Mouse (Mus musculus): ENCODE measurements at regions not wholly inside any gene's neighbourhood (a gene's known extent, or its start where the extent isn't known, plus 50 kb on each side); places are given as distances from the start of the nearest gene placed in this dataset.

GRCm38 (mm10) chr4:10285562-10285961 is 588.7 kb upstream of the 2610301B20Rik start:
- H3K4me3 ChIP-seq (replicated peaks): no peak overlapping the region
- no peak for ATAC-seq (ENCODE audit: low FRiP score)

GRCm38 (mm10) chr4:10290326-10290725 is 584.0 kb upstream of the 2610301B20Rik start:
- 75% methylated on average over 3 of the region's 3 CpGs for WGBS

More at GRCm38 (mm10) chr4:10285562-10285961, 588.7 kb upstream of the 2610301B20Rik start:
- Histone ChIP-seq H3K27ac (no peak overlapping the region), H3K36me3 (replicated peaks) (no peaks in the 10 kb centered on the region), H3K4me1 (no peaks in the 10 kb centered on the region), H3K9me3 (no peaks in the 10 kb centered on the region), H3K27me3 (no peaks in the 10 kb centered on the region), H3K9ac (no peak overlapping the region), H3K4me2 (no peak overlapping the region)
- 69% methylated on average over 2 of the region's 2 CpGs for whole genome bisulfite sequencing

GRCm38 (mm10) chr4:10295012-10295530 is 579.2 kb upstream of the 2610301B20Rik start:
- Histone ChIP-seq H3K4me1 (no peaks in the 10 kb centered on the region), H3K9me3 (no peaks in the 10 kb centered on the region), H3K4me3 (replicated peaks) (no peak overlapping the region), H3K9ac (no peak overlapping the region), H3K27me3 (no peaks in the 10 kb centered on the region), H3K4me2 (no peak overlapping the region), H3K27ac (no peak overlapping the region), H3K36me3 (replicated peaks) (no peaks in the 10 kb centered on the region)
- WGBS: 83% methylated on average over 4 of the region's 4 CpGs
- ATAC-seq (ENCODE audit: low FRiP score): no peak

More at GRCm38 (mm10) chr4:10290326-10290725, 584.0 kb upstream of the 2610301B20Rik start:
- no peaks in the 10 kb centered on the region for H3K36me3 ChIP-seq (replicated peaks)
- no peaks in the 10 kb centered on the region for H3K27me3 ChIP-seq
- no peak overlapping the region for H3K4me2 ChIP-seq
- no peak overlapping the region for H3K27ac ChIP-seq
- no peak overlapping the region for H3K9ac ChIP-seq
- H3K4me3 ChIP-seq (replicated peaks): no peak overlapping the region
- no peaks in the 10 kb centered on the region for H3K9me3 ChIP-seq
- ATAC-seq (ENCODE audit: low FRiP score): no peak
- H3K4me1 ChIP-seq: no peaks in the 10 kb centered on the region

GRCm38 (mm10) chr4:10296220-10296619 is 578.1 kb upstream of the 2610301B20Rik start:
- Histone ChIP-seq H3K27me3 (no peaks in the 10 kb centered on the region), H3K4me2 (no peak overlapping the region)

GRCm38 (mm10) chr4:10311886-10312285 is 562.4 kb upstream of the 2610301B20Rik start:
- 74% methylated on average over 5 of the region's 5 CpGs for WGBS
- no peaks in the 10 kb centered on the region for H3K36me3 ChIP-seq (replicated peaks)
- H3K4me3 ChIP-seq (replicated peaks): no peak overlapping the region
- no peak for ATAC-seq (ENCODE audit: low FRiP score)
- no peak overlapping the region for H3K4me2 ChIP-seq
- no peak overlapping the region for H3K27ac ChIP-seq
- no peaks in the 10 kb centered on the region for H3K27me3 ChIP-seq
- no peaks in the 10 kb centered on the region for H3K9me3 ChIP-seq
- H3K4me1 ChIP-seq: no peaks in the 10 kb centered on the region
- H3K9ac ChIP-seq: no peak overlapping the region

More at GRCm38 (mm10) chr4:10296220-10296619, 578.1 kb upstream of the 2610301B20Rik start:
- no peak for ATAC-seq (ENCODE audit: low FRiP score)
- Histone ChIP-seq H3K9me3 (no peaks in the 10 kb centered on the region), H3K9ac (no peak overlapping the region), H3K27ac (no peak overlapping the region), H3K4me1 (no peaks in the 10 kb centered on the region), H3K36me3 (replicated peaks) (no peaks in the 10 kb centered on the region), H3K4me3 (replicated peaks) (no peak overlapping the region)
- 93% methylated on average over 1 of the region's 1 CpGs for WGBS

- Histone ChIP-seq H3K4me1 (no peaks in the 10 kb centered on the region), H3K27ac (no peak overlapping the region), H3K9ac (no peak overlapping the region), H3K9me3 (no peaks in the 10 kb centered on the region), H3K36me3 (replicated peaks) (no peaks in the 10 kb centered on the region), H3K4me2 (no peak overlapping the region), H3K4me3 (replicated peaks) (no peak overlapping the region), H3K27me3 (no peaks in the 10 kb centered on the region)
- WGBS: 74% methylated on average over 4 of the region's 4 CpGs
- ATAC-seq (ENCODE audit: low FRiP score): no peak
These were observed 559.2 kb upstream of the 2610301B20Rik start for GRCm38 (mm10) chr4:10315144-10315543.

- H3K27ac ChIP-seq: no peak overlapping the region
- no peaks in the 10 kb centered on the region for H3K9me3 ChIP-seq
- WGBS: 71% methylated on average over 3 of the region's 3 CpGs
- no peak overlapping the region for H3K4me3 ChIP-seq (replicated peaks)
- H3K36me3 ChIP-seq (replicated peaks): no peaks in the 10 kb centered on the region
- H3K27me3 ChIP-seq: no peaks in the 10 kb centered on the region
- H3K4me2 ChIP-seq: no peak overlapping the region
- no peaks in the 10 kb centered on the region for H3K4me1 ChIP-seq
- ATAC-seq (ENCODE audit: low FRiP score): no peak
- H3K9ac ChIP-seq: no peak overlapping the region
These were observed 558.4 kb upstream of the 2610301B20Rik start for GRCm38 (mm10) chr4:10315875-10316274.

GRCm38 (mm10) chr4:10344147-10344546 is 530.2 kb upstream of the 2610301B20Rik start:
- Histone ChIP-seq H3K4me2 (no peak overlapping the region), H3K9me3 (no peaks in the 10 kb centered on the region), H3K36me3 (replicated peaks) (no peaks in the 10 kb centered on the region), H3K4me3 (replicated peaks) (no peak overlapping the region), H3K4me1 (no peaks in the 10 kb centered on the region), H3K27ac (no peak overlapping the region), H3K27me3 (no peaks in the 10 kb centered on the region), H3K9ac (no peak overlapping the region)
- 68% methylated on average over 2 of the region's 2 CpGs for WGBS
- no peak for ATAC-seq (ENCODE audit: low FRiP score)

- H3K4me2 ChIP-seq: no peak overlapping the region
- no peaks in the 10 kb centered on the region for H3K4me1 ChIP-seq
- H3K9ac ChIP-seq: no peak overlapping the region
- no peak overlapping the region for H3K4me3 ChIP-seq (replicated peaks)
- H3K36me3 ChIP-seq (replicated peaks): no peaks in the 10 kb centered on the region
- H3K27ac ChIP-seq: no peak overlapping the region
- no peaks in the 10 kb centered on the region for H3K9me3 ChIP-seq
- WGBS: 85% methylated on average over 4 of the region's 4 CpGs
- H3K27me3 ChIP-seq: no peaks in the 10 kb centered on the region
- ATAC-seq (ENCODE audit: low FRiP score): no peak
These were observed 522.2 kb upstream of the 2610301B20Rik start for GRCm38 (mm10) chr4:10351876-10352627.

- ATAC-seq (ENCODE audit: low FRiP score): no peak
- H3K4me2 ChIP-seq: no peak overlapping the region
- no peaks in the 10 kb centered on the region for H3K9me3 ChIP-seq
- no peak overlapping the region for H3K27ac ChIP-seq
- no peak overlapping the region for H3K9ac ChIP-seq
- no peaks in the 10 kb centered on the region for H3K4me1 ChIP-seq
- H3K27me3 ChIP-seq: no peaks in the 10 kb centered on the region
- WGBS: 71% methylated on average over 3 of the region's 3 CpGs
- H3K4me3 ChIP-seq (replicated peaks): no peak overlapping the region
- no peaks in the 10 kb centered on the region for H3K36me3 ChIP-seq (replicated peaks)
These were observed 516.7 kb upstream of the 2610301B20Rik start for GRCm38 (mm10) chr4:10357572-10357971.

- Histone ChIP-seq H3K4me1 (no peaks in the 10 kb centered on the region), H3K9me3 (no peaks in the 10 kb centered on the region), H3K27ac (no peak overlapping the region), H3K9ac (no peak overlapping the region), H3K36me3 (replicated peaks) (no peaks in the 10 kb centered on the region), H3K4me3 (replicated peaks) (no peak overlapping the region), H3K27me3 (no peaks in the 10 kb centered on the region), H3K4me2 (no peak overlapping the region)
- ATAC-seq (ENCODE audit: low FRiP score): no peak
- 96% methylated on average over 2 of the region's 2 CpGs for WGBS
These were observed 484.5 kb upstream of the 2610301B20Rik start for GRCm38 (mm10) chr4:10389790-10390189.

- no peak overlapping the region for H3K4me2 ChIP-seq
- no peak for ATAC-seq (ENCODE audit: low FRiP score)
- no peak overlapping the region for H3K4me3 ChIP-seq (replicated peaks)
- no peaks in the 10 kb centered on the region for H3K36me3 ChIP-seq (replicated peaks)
- H3K27me3 ChIP-seq: no peaks in the 10 kb centered on the region
- H3K4me1 ChIP-seq: no peaks in the 10 kb centered on the region
- H3K27ac ChIP-seq: no peak overlapping the region
- H3K9me3 ChIP-seq: no peaks in the 10 kb centered on the region
- H3K9ac ChIP-seq: no peak overlapping the region
These were observed 477.0 kb upstream of the 2610301B20Rik start for GRCm38 (mm10) chr4:10397249-10397648.

- no peak overlapping the region for H3K4me2 ChIP-seq
- no peak for ATAC-seq (ENCODE audit: low FRiP score)
- 97% methylated on average over 2 of the region's 2 CpGs for WGBS
- H3K9me3 ChIP-seq: no peaks in the 10 kb centered on the region
- H3K4me3 ChIP-seq (replicated peaks): no peak overlapping the region
- H3K36me3 ChIP-seq (replicated peaks): no peaks in the 10 kb centered on the region
- H3K9ac ChIP-seq: no peak overlapping the region
- H3K4me1 ChIP-seq: no peaks in the 10 kb centered on the region
- H3K27ac ChIP-seq: no peak overlapping the region
- H3K27me3 ChIP-seq: no peaks in the 10 kb centered on the region
These were observed 476.2 kb upstream of the 2610301B20Rik start for GRCm38 (mm10) chr4:10398075-10398474.
